Mouse (Mus musculus) cerebellum, adult 2 months (tissue): ENCODE measurements around the gene Clec4a2.

ENCODE experiments used
- CTCF ChIP-seq: fragments of 200-500 bp; IDR thresholded peaks from 2 replicates; pipeline ENCODE4 v1.5.1; 2011; ENCODE audit warnings: low read depth, mild to moderate bottlenecking, control low read depth, low read length, moderate library complexity, borderline replicate concordance; ENCODE audit not compliant: insufficient read depth
- POLR2A ChIP-seq: fragments of 200-500 bp; IDR thresholded peaks from 2 replicates; pipeline ENCODE4 v1.6.1; 2011; ENCODE audit warnings: low read length, control low read depth, borderline replicate concordance; ENCODE audit not compliant: insufficient read depth

- TF ChIP-seq CTCF: no peak
- TF ChIP-seq POLR2A: no peak
Measured at GRCm38 (mm10) chr6:123171040-123171439, 64.8 kb downstream of the Clec4a2 start.
